Mouse (Mus musculus) gastrocnemius, adult 8-10 months (tissue): Measurements from ENCODE around the gene 4933402E13Rik. TPM values are rescaled to one million over a fixed set of nuclear protein-coding genes. Genes with fewer than 3 reads are reported as not detected.

Experiments used
- DNase-seq, 2 experiments: peaks; one replicate each; pipeline ENCODE4 v3.0.0; 2022; ENCODE audit warnings: low spot score in 2 of 2
- total RNA-seq, 4 experiments: library from RNA; stranded (reverse); gene quantifications; 2 replicates each; pipeline ENCODE4 v1.2.4; 2022

Gene 4933402E13Rik
- not detected for total RNA-seq

DNA sequence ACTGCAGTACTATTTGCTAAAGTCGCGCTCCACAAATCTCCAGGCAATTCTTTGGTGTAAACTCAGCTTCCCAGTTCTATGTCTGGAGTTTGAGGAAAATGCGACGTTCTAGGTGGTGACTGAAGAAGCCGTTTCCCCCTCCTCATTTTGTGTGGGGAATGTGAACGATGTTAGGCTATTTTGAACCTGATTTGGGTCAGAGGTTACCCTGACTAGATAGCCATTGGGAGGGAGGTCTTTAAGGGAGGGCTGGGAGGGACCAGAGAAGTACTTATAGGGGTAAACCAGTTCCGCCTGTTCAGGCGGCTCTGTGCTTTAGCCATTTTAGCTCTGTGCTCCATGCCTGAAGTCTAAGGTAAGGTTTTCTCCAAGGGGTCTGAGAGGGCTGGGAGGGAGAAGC, at the start of gene 4933402E13Rik:
TSS of gene 4933402E13Rik (plus strand) at position 301 of the 400 bp plus-strand sequence.
- DNase-seq, result no peak

Other genes starting within 250 kb of the 4933402E13Rik start
- not detected for gene 4931400O07Rik, start 184.5 kb downstream of the 4933402E13Rik start, total RNA-seq